ENCODE assay signal across 17 mouse cellular contexts in genomic region chr17:49291636-49292035, GRCm38 (mm10).
"Had no signal": no experiment of that assay in that cellular context is flagged by ENCODE, and none has a peak within 500 bp of the region (broad histone marks: within the 10 kb centered on the region; RNA-seq: fewer than 3 reads in every experiment).

No protein-coding gene starts in this region.

- H3K27me3 ChIP-seq: limb, embryonic 12.5 days; liver, embryonic 13.5 days; lung, embryonic 15.5 days; megakaryocyte, embryonic 14.5 days; midbrain, embryonic 12.5 days; neural tube, embryonic 15.5 days; stomach, embryonic 15.5 days had no signal

- ATAC-seq: liver, postnatal 0 days had no signal

- H3K36me3 ChIP-seq: limb, embryonic 12.5 days; liver, embryonic 13.5 days; lung, embryonic 15.5 days; midbrain, embryonic 12.5 days; neural tube, embryonic 15.5 days; stomach, embryonic 15.5 days had no signal

- DNase-seq: kidney, postnatal 25 days; liver; liver, embryonic 13.5 days; liver, postnatal 0 days; lung, postnatal 14 days; right cerebral cortex, postnatal 14 days; thymus, adult 2 months; thymus, postnatal 25 days had no signal

- H3K4me1 ChIP-seq: limb, embryonic 12.5 days; liver, embryonic 13.5 days; lung, embryonic 15.5 days; megakaryocyte, embryonic 14.5 days; midbrain, embryonic 12.5 days; stomach, embryonic 15.5 days had no signal

- H3K4me2 ChIP-seq: limb, embryonic 12.5 days; liver, embryonic 13.5 days; lung, embryonic 15.5 days; midbrain, embryonic 12.5 days; neural tube, embryonic 15.5 days; stomach, embryonic 15.5 days had no signal

- H3K9me3 ChIP-seq: limb, embryonic 12.5 days; lung, embryonic 15.5 days; midbrain, embryonic 12.5 days; neural tube, embryonic 15.5 days; stomach, embryonic 15.5 days had no signal

- H3K27ac ChIP-seq: left cerebral cortex, adult 2 months; limb, embryonic 12.5 days; liver, embryonic 13.5 days; lung, embryonic 15.5 days; macrophage; midbrain, embryonic 12.5 days; neural tube, embryonic 15.5 days; stomach, embryonic 15.5 days had no signal

- H3K9ac ChIP-seq: limb, embryonic 12.5 days; liver, embryonic 13.5 days; liver, postnatal 0 days; lung, embryonic 15.5 days; midbrain, embryonic 12.5 days; neural tube, embryonic 15.5 days; stomach, embryonic 15.5 days had no signal

- H3K4me3 ChIP-seq: left cerebral cortex, adult 2 months; limb, embryonic 12.5 days; liver, embryonic 13.5 days; lung, embryonic 15.5 days; midbrain, embryonic 12.5 days; myocyte; neural tube, embryonic 15.5 days; stomach, embryonic 15.5 days had no signal
